Mouse (Mus musculus) lung, postnatal 0 days (tissue): ENCODE results near the gene Dennd1a.

ENCODE experiments used
- CTCF ChIP-seq: IDR thresholded peaks from 2 replicates; pipeline ENCODE4 v1.5.1; 2016; ENCODE audit warnings: antibody characterized with exemption, mild to moderate bottlenecking
- EP300 ChIP-seq: IDR thresholded peaks from 2 replicates; pipeline ENCODE4 v1.6.1; 2016; ENCODE audit warnings: antibody characterized with exemption, mild to moderate bottlenecking, control low read depth

DNA sequence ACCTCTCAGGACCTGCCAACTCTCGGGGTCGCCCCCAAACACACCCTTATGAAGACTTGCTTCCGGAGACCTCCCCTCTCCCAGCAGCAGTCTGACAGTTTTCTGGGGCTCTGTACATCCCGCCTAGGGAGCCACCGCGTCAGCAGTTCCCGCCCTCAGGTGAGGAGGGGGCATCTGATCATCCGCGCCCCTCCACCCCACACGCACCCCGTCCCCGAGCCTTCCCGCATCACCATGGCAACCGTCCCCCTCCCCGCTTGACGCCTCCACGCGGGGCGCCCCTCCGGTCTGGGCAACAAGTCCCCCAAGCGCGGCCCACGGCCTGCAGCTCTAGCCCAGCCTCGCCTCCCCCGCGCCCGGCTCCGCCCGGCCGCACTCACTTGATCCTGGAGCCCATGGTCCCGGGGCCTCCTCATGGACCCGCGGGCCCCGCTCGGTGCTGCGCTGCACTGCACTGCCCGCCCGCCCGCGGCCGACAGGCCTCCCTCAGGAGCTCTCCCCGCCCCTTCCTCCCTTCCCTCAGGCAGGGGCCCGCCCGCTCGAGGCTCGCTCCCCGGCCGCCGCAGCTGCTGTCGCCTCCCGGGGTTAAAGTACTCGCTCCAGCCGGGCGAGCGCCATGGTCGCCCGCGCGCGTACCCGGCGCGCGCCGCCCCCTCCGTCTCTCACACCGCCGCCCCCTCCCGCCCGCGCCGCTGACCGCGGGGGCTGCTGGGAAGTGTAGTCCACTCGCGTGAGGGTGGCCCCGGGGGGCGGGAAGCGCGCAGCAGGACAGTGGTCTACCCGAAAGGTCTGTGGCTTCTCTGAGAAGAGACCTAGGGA is at the start of gene Dennd1a:
- TF ChIP-seq CTCF (peak; percentile 31), EP300 (no peak)
